Mouse (Mus musculus): ENCODE measurements around the gene Por. TPM values are rescaled to one million over a fixed set of nuclear protein-coding genes. Genes with fewer than 3 reads are reported as not detected.

Gene Por
- polyA plus RNA-seq, 1 experiment = 218 TPM

DNA sequence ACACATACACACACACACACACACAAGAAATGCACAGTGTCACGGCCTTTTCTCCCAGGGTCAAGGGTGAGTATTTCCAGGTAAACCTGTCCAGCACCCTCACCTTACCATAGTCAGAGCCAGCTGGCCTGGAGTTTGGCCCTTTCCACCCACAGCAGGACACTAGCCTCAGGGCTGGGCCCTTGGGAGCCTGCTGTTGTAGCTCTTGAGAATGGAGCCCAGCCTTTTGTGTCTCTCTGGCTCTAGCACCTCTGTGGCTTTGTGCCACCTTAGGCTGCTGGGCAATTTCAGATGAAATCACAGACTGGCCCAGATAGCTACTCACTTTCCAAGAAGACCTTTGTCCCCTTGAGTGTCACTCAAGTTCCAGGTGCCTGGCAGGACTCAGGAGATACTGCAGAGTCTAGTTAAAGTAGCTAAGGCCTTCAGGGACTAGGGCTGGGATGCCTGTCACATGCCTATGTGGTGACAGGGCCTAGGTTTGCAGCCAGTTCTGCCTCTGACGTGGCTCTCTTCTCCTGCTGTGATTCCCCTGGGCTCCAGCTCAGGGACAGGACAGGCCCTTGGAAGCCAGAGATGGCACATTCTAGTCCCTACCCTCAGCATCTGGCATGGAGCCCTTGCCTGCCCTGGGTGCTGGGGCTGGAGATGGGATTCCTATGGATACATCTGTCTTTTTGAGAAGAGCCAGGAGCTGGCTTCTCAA is 57.0 kb downstream of the Por start:
- TF ChIP-seq GATA1 (IDR thresholded peaks at IDR 0.05; ENCODE audit: low read length) = no peak

DNA sequence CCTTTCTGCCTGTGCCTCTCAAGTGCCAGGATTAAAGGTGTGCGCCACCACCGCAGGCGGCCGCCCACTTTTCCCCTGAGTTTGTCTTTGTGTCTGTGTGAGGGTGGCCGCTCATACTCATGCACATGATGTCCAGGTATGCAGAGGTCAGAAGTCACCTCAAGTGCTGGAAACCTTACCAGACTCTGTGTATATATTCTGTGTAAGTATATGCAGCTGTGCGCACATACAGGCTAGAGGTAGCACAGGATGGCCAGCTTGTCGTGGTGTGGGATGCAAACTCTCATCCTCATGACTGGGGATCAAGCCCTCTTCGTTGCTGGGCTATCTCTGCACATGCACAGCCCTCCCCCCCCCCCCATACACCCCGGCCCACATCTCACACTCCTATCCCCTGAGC is 58.0 kb downstream of the Por start:
- TF ChIP-seq GATA1 (IDR thresholded peaks at IDR 0.05; ENCODE audit: low read length) = no peak

DNA sequence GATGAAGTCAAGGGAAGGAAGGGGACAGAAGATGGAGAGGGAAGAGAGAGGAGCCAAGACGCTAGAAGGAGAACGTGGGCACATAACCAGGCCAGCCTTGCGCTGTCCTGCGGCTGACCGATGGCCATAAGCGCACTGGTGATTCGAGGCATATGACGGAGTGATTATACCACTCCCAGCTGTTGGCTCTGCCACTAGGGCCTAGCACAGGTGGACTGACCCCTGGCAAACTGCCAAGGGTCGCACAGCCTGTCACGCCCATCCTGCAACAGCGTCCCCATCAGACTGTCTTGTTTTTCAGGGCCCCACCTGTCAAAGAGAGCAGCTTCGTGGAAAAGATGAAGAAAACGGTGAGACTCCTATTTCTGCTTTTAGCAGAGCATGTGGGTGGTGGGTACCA is 58.5 kb downstream of the Por start:
- no peak for TF ChIP-seq GATA1 (IDR thresholded peaks at IDR 0.05; ENCODE audit: low read length)

DNA sequence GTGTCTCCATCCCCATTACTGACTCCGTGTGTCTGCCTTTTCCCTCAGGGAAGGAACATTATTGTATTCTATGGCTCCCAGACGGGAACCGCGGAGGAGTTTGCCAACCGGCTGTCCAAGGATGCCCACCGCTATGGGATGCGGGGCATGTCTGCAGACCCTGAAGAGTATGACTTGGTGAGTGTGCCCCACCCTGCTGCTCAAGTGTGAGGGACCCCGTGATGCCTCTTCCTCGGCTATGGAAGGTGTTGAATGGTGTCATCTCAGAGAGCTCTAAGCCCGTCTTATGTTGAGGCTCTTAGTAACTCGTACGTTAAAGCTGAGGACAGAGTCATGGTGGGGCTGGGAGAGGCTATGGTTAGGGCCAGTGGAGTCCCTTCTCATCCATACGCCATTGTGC is 59.5 kb downstream of the Por start:
- no peak for TF ChIP-seq GATA1 (IDR thresholded peaks at IDR 0.05; ENCODE audit: low read length)

DNA sequence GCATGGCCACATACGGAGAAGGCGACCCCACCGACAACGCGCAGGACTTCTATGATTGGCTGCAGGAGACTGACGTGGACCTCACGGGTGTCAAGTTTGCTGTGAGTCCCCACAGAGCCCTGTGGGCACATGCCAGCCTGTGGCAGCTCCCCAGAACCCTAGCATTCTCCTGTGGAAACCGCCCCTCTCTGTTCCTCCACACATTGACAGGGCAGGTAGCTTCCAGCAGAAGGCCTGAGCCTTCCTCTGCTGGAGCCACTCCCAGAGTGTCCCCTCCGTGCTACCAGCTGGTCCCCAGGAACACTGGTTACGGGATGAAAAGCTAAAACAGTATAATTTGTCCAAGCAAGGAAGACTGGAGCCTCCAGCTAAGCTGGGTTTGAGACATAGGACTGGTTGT is 60.4 kb downstream of the Por start:
- TF ChIP-seq GATA1 (IDR thresholded peaks at IDR 0.05; ENCODE audit: low read length) = no peak

- TF ChIP-seq GATA1 (IDR thresholded peaks at IDR 0.05; ENCODE audit: low read length) = no peak
Measured at GRCm38 (mm10) chr5:135730916-135731315, 61.1 kb downstream of the Por start.

- no peak for TF ChIP-seq GATA1 (IDR thresholded peaks at IDR 0.05; ENCODE audit: low read length)
Measured at GRCm38 (mm10) chr5:135731322-135731721, 61.5 kb downstream of the Por start.

GRCm38 (mm10) chr5:135733071-135733470 is 63.2 kb downstream of the Por start:
- no peak for TF ChIP-seq GATA1 (IDR thresholded peaks at IDR 0.05; ENCODE audit: low read length)

DNA sequence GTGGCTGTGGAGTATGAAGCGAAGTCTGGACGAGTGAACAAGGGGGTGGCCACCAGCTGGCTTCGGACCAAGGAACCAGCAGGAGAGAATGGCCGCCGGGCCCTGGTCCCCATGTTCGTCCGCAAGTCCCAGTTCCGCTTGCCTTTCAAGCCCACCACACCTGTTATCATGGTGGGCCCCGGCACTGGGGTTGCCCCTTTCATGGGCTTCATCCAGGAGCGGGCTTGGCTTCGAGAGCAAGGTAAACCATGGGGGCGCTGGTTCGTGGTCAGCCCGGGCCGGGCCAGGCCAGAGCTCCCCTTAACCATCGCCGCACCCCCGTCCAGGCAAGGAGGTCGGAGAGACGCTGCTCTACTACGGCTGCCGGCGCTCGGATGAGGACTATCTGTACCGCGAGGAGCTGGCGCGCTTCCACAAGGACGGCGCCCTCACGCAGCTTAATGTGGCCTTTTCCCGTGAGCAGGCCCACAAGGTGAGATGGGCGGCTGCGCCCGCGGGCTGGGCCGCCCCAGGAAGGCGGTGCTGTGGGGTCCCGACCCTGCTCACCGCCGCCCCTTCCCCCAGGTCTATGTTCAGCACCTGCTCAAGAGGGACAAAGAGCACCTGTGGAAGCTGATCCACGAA is 64.3 kb downstream of the Por start:
- no peak for TF ChIP-seq GATA1 (IDR thresholded peaks at IDR 0.05; ENCODE audit: low read length)

DNA sequence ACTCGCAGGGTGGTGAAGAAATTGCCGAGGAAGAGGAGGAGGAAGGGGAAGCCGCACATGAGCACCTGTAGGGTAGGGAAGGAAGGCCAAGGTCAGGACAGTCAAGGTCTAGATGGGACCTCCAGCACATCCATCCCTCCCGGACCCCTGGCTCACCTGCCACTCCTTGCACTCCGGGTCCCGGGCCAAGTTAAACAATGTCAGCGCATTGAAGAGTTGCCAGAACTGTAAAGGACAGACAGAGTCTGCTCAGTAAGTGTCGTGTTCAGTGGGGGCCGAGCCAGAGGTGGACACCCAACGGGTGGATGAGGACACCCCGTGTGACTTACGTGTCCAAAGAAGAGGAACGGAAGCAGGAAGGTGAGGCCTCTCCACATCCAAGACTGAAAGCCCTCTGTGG is 65.9 kb downstream of the Por start:
- TF ChIP-seq GATA1 (IDR thresholded peaks at IDR 0.05; ENCODE audit: low read length) = no peak

GRCm38 (mm10) chr5:135736544-135736943 is 66.7 kb downstream of the Por start:
- TF ChIP-seq GATA1 (IDR thresholded peaks at IDR 0.05; ENCODE audit: low read length) = no peak

DNA sequence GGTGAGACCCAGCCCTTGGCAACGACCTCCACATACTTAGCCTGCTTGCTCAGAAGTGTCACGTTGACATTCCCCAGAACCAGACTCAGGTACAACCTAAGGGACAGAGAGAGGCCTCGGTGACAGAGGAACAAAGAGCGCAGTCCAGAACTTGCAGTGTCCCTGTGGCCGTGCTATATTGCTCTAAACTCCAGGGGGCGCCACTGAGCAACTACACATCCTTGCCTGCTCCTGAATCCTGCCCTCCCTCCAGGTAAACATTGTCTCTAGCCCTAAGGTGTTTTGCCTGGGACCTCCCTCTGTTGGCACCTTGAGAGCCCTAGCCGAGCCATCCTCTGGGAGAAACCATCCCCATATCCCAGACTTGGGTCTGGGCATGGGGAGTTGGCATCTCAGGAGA is 67.3 kb downstream of the Por start:
- no peak for TF ChIP-seq GATA1 (IDR thresholded peaks at IDR 0.05; ENCODE audit: low read length)

GRCm38 (mm10) chr5:135738266-135738665 is 68.4 kb downstream of the Por start:
- no peak for TF ChIP-seq GATA1 (IDR thresholded peaks at IDR 0.05; ENCODE audit: low read length)

DNA sequence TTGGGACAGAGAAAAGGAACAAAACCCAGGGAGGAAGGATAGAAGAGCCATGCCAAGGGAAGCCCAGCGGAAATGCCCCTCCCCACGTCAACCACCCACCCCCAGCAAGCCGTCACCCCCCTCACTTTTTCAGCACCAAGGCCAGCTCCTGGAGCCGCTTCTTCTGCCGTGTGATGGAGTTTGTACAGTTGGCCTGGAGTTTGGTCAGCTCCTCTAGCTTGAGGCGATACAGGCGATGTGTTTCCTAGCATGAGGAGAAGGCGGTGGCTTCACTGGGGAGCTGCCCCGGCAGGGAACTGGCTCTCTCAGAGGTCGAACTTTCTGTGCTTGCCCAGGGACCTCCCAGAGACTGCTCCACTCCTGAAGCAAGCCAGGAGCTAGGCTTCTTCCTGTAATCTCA is 72.3 kb downstream of the Por start:
- no peak for TF ChIP-seq GATA1 (IDR thresholded peaks at IDR 0.05; ENCODE audit: low read length)

DNA sequence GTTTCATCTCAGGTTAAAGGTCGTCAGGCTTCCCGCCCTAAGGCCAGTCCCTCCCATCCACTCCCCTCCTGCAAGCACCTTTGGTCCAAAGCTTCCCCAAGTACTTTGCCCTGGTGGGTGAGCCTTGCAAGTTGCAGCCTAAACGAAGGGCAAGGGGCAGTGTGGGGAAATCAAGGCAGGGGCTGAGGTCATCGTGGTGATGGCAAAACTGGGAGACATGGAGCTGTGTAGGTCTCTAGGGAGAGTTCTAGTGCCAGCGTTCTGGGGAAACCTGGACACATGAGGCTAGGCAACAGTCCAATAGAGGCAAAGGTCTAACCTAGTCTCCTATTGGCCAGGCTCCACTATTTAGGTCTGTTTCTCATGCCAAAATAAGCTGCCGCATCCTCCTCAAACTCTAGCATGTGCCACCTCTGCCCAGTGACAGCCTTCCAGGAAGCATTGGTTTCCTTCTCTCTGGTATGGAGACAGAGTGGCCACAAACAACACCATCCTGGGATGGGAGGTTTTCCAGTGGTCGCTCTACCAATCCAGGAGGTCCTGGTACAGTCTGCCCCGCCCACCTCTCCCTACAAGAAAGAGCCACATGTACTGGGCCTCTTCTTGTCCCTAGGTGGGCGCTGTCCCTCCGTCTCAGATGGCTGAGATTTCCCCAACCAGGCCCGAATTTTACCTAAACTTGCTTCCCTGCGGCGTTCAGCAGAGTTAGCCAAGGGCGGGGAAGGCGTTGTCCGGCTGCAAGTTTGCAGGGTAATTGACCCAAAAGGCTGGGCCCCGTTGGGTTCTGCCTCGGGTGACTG is 73.3 kb downstream of the Por start:
- no peak for TF ChIP-seq GATA1 (IDR thresholded peaks at IDR 0.05; ENCODE audit: low read length)

DNA sequence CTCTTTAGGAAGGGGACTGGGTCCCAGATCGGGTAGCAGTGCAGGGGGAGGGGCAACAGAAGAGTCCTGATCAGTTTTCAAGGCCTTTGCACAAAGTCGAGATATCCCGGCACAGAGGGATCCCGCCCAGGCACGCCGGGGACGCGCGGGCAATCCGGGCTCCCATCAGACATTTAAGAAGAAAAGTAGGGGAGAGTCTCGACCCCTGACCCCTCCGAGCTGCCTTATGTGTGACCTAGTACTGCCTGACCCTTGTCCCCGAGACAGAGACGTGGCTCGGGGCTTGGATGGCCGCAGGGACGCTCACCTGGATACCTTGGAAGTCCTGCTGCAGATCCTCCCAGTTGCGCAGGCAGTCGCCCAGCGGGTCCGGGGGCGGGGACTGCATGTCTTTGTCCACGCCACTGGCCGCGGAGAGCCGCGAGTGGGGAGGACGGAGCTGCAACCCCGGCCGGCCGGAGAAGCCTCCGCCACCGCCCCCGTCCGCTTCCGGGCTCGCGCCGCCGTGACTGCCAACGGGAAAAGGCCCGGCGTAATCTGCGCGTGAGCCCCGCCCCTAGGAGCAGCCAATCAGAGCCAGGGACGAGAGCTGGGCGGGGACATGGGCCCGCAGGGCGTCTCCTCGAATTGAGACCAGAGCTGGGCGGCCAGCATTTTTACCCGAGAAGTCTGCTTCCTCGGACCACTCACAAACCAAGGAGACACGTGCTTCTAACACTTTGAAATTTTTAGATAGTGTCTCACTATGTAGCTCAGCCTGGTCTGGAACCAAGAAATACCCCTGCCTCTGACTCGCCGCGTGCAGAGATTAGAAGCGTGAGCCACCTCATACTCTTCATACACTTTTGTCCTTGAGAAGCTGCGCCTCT is 74.1 kb downstream of the Por start, which contains the start of gene Tmem120a:
Gene Tmem120a (minus strand): TSS at position 708 of the 869 bp plus-strand sequence.
- TF ChIP-seq GATA1 (IDR thresholded peaks at IDR 0.05; ENCODE audit: low read length) = no peak

All from G1E-ER4 (cell line).